Mouse (Mus musculus): ENCODE data around the gene Dkk3.

Gene Dkk3

GRCm38 (mm10) chr7:112158942-112159341 lies at the start of gene Dkk3:
TSS of gene Dkk3 (minus strand) at chr7:112159057.
- DNase-seq (ENCODE audit: low spot score in 2 of 2) = no peak

GRCm38 (mm10) chr7:112207717-112208116 lies 48.9 kb upstream of the Dkk3 start:
- DNase-seq (ENCODE audit: low spot score in 2 of 2) = no peak

- no peak for DNase-seq (ENCODE audit: low spot score in 2 of 2)
Measured at GRCm38 (mm10) chr7:112205513-112205912, 46.7 kb upstream of the Dkk3 start.

GRCm38 (mm10) chr7:112204380-112204963 lies 45.6 kb upstream of the Dkk3 start:
- no peak for DNase-seq (ENCODE audit: low spot score in 2 of 2)

GRCm38 (mm10) chr7:112203937-112204336 lies 45.1 kb upstream of the Dkk3 start:
- DNase-seq (ENCODE audit: low spot score in 2 of 2) = no peak

- DNase-seq (ENCODE audit: low spot score in 2 of 2) = no peak
Measured at GRCm38 (mm10) chr7:112202843-112203242, 44.0 kb upstream of the Dkk3 start.

GRCm38 (mm10) chr7:112202194-112202593 lies 43.3 kb upstream of the Dkk3 start:
- DNase-seq (ENCODE audit: low spot score in 2 of 2) = no peak

GRCm38 (mm10) chr7:112200761-112201160 lies 41.9 kb upstream of the Dkk3 start:
- DNase-seq (ENCODE audit: low spot score in 2 of 2) = no peak

- no peak for DNase-seq (ENCODE audit: low spot score in 2 of 2)
Measured at GRCm38 (mm10) chr7:112199343-112199742, 40.5 kb upstream of the Dkk3 start.

- DNase-seq (ENCODE audit: low spot score in 2 of 2) = no peak
Measured at GRCm38 (mm10) chr7:112197461-112197860, 38.6 kb upstream of the Dkk3 start.

GRCm38 (mm10) chr7:112194286-112194685 lies 35.4 kb upstream of the Dkk3 start:
- DNase-seq (ENCODE audit: low spot score in 2 of 2) = no peak

GRCm38 (mm10) chr7:112192778-112193177 lies 33.9 kb upstream of the Dkk3 start:
- no peak for DNase-seq (ENCODE audit: low spot score in 2 of 2)

- no peak for DNase-seq (ENCODE audit: low spot score in 2 of 2)
Measured at GRCm38 (mm10) chr7:112192237-112192636, 33.4 kb upstream of the Dkk3 start.

GRCm38 (mm10) chr7:112187536-112188459 lies 28.9 kb upstream of the Dkk3 start:
- no peak for DNase-seq (ENCODE audit: low spot score in 2 of 2)

- no peak for DNase-seq (ENCODE audit: low spot score in 2 of 2)
Measured at GRCm38 (mm10) chr7:112186871-112187270, 28.0 kb upstream of the Dkk3 start.

GRCm38 (mm10) chr7:112185226-112185745 lies 26.4 kb upstream of the Dkk3 start:
- no peak for DNase-seq (ENCODE audit: low spot score in 2 of 2)

- no peak for DNase-seq (ENCODE audit: low spot score in 2 of 2)
Measured at GRCm38 (mm10) chr7:112184519-112185225, 25.8 kb upstream of the Dkk3 start.

- peak; percentile 41 to 54 for DNase-seq (ENCODE audit: low spot score in 2 of 2)
Measured at GRCm38 (mm10) chr7:112183258-112183841, 24.5 kb upstream of the Dkk3 start.

- peak; percentile 20 to 26 for DNase-seq (ENCODE audit: low spot score in 2 of 2)
Measured at GRCm38 (mm10) chr7:112180235-112180705, 21.4 kb upstream of the Dkk3 start.

GRCm38 (mm10) chr7:112176627-112177026 lies 17.8 kb upstream of the Dkk3 start:
- DNase-seq (ENCODE audit: low spot score in 2 of 2) = no peak

GRCm38 (mm10) chr7:112172669-112173068 lies 13.8 kb upstream of the Dkk3 start:
- DNase-seq (ENCODE audit: low spot score in 2 of 2) = no peak
